Comparison of ENCODE assay signal across 16 mouse cellular contexts in the genomic region with DNA sequence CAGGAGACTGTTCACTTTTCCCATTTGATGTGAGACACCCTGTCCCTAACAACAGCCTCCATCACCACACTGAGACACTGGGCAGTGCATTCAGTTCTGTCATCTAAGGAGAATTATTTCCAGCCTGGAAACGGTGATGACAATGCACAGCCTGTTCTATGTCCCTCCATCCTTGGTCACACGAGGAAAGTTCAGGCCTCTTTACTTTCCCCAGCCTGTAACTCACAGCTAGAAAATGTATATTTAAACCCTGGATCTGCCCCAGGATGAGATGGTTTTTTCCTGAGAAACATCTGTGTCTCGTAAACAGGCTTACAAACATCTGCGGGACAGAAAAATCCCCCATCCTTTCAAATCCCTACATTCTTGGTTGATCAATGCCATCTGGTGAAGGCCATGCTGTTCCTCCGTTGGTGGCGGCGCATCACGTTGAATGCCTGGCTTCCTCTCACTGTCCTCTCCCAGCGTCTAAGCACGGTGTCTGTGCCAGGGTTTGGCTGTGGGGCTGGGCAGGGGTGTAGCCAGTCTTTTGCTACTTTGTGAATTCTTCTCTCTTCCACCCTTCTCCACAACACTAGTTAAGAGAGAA.
DNase-seq lines count a peak whose midpoint lies in the region; ATAC-seq and TF ChIP-seq lines count a peak whose summit lies in the region.
"Had no signal": no experiment of that assay in that cellular context is flagged by ENCODE, and none has a peak within 500 bp of the region (broad histone marks: within the 10 kb centered on the region; RNA-seq: fewer than 3 reads in every experiment).

No protein-coding gene starts in this region.

- 0 out of 2 replicates have a peak, but pooled peaks have one; percentile 15 for ATAC-seq in intestine, embryonic 14.5 days (replicated peaks; ENCODE audit: low FRiP score, low TSS enrichment, low read depth)
- ATAC-seq in intestine, postnatal 0 days = no peak
- ATAC-seq in lung, postnatal 0 days = no peak; the same call in 1 of the 2 replicates
- ATAC-seq in embryonic facial prominence, embryonic 14.5 days (ENCODE audit: low read depth) = peak; percentile 74
- no peak for ATAC-seq in forebrain, embryonic 14.5 days
- ATAC-seq: activated CD4-positive, CD25-positive, alpha-beta regulatory T cell, adult 4 months; forebrain, postnatal 0 days had no signal

- no peak overlapping the region for H3K4me2 ChIP-seq in intestine, embryonic 14.5 days (ENCODE audit: low read length)
- no peak overlapping the region for H3K4me2 ChIP-seq in intestine, postnatal 0 days (replicated peaks; ENCODE audit: low read depth)
- no peak overlapping the region for H3K4me2 ChIP-seq in lung, postnatal 0 days (replicated peaks; ENCODE audit: low read depth, low read length)
- H3K4me2 ChIP-seq in embryonic facial prominence, embryonic 14.5 days (ENCODE audit: low read depth, low read length) = no peak overlapping the region
- H3K4me2 ChIP-seq in forebrain, embryonic 14.5 days (ENCODE audit: low read length) = no peak overlapping the region
- H3K4me2 ChIP-seq: liver, embryonic 11.5 days; midbrain, embryonic 12.5 days; neural tube, embryonic 12.5 days had no signal

- H3K4me3 ChIP-seq in intestine, embryonic 14.5 days (ENCODE audit: low read depth, low read length) = no peak overlapping the region
- no peak overlapping the region for H3K4me3 ChIP-seq in intestine, postnatal 0 days (ENCODE audit: low read depth, low read length)
- H3K4me3 ChIP-seq in lung, postnatal 0 days (ENCODE audit: low read depth, low read length) = no peak overlapping the region
- H3K4me3 ChIP-seq in lung, adult 2 months (replicated peaks; ENCODE audit: extremely low read depth, low read depth, low read length) = no peak overlapping the region
- no peak overlapping the region for H3K4me3 ChIP-seq in embryonic facial prominence, embryonic 14.5 days (ENCODE audit: low read depth, low read length)
- H3K4me3 ChIP-seq in forebrain, embryonic 14.5 days (ENCODE audit: low read depth, low read length) = no peak overlapping the region
- H3K4me3 ChIP-seq: midbrain, embryonic 12.5 days; neural tube, embryonic 12.5 days had no signal

- TF ChIP-seq EP300 in lung, postnatal 0 days (IDR thresholded peaks at IDR 0.05) = no peak

- H3K9ac ChIP-seq in intestine, embryonic 14.5 days (ENCODE audit: low read length) = no peak overlapping the region
- no peak overlapping the region for H3K9ac ChIP-seq in intestine, postnatal 0 days (ENCODE audit: low read depth, low read length)
- no peak overlapping the region for H3K9ac ChIP-seq in lung, postnatal 0 days (replicated peaks; ENCODE audit: low read depth)
- H3K9ac ChIP-seq in embryonic facial prominence, embryonic 14.5 days (ENCODE audit: low read depth, low read length) = no peak overlapping the region
- H3K9ac ChIP-seq in forebrain, embryonic 14.5 days (ENCODE audit: low read length) = no peak overlapping the region
- H3K9ac ChIP-seq: forebrain, postnatal 0 days; midbrain, embryonic 12.5 days; neural tube, embryonic 12.5 days had no signal

- H3K27ac ChIP-seq in intestine, embryonic 14.5 days (ENCODE audit: low read depth) = peak overlapping the region; percentile 79
- no peak overlapping the region for H3K27ac ChIP-seq in intestine, postnatal 0 days (ENCODE audit: low read depth, low read length)
- no peak overlapping the region for H3K27ac ChIP-seq in lung, postnatal 0 days (ENCODE audit: low read length)
- peak overlapping the region; percentile 76 for H3K27ac ChIP-seq in embryonic facial prominence, embryonic 14.5 days (replicated peaks; ENCODE audit: low read depth, low read length)
- H3K27ac ChIP-seq in forebrain, embryonic 14.5 days (ENCODE audit: low read depth, low read length) = no peak overlapping the region
- H3K27ac ChIP-seq: midbrain, embryonic 12.5 days; neural tube, embryonic 12.5 days had no signal

- DNase-seq in intestine, embryonic 14.5 days (ENCODE audit: low spot score) = no peak
- DNase-seq in lung, postnatal 0 days (ENCODE audit: low spot score) = peak; percentile 41
- no peak for DNase-seq in lung, adult 2 months
- DNase-seq in embryonic facial prominence, embryonic 14.5 days (ENCODE audit: low spot score) = peak; percentile 90
- DNase-seq in mesoderm, embryonic 11.5 days (ENCODE audit: low read depth, low spot score) = peak; percentile 44
- DNase-seq in forebrain, embryonic 14.5 days (ENCODE audit: low spot score) = no peak
- DNase-seq in frontal cortex, postnatal 14 days (ENCODE audit: low spot score in 2 of 2) = no peak
- DNase-seq: forebrain, postnatal 0 days; heart, adult 18-20 months; heart, postnatal 14 days; right cerebral cortex, postnatal 14 days had no signal

- no peak for TF ChIP-seq POLR2A in lung, adult 2 months (IDR thresholded peaks at IDR 0.05; ENCODE audit: borderline replicate concordance, extremely low read depth, low read depth, low read length)

- no peaks in the 10 kb centered on the region for H3K27me3 ChIP-seq in intestine, embryonic 14.5 days (replicated peaks; ENCODE audit: control insufficient read depth, insufficient read depth, low read length)
- no peaks in the 10 kb centered on the region for H3K27me3 ChIP-seq in intestine, postnatal 0 days (replicated peaks; ENCODE audit: control insufficient read depth, insufficient read depth, low read length)
- H3K27me3 ChIP-seq in lung, postnatal 0 days (replicated peaks; ENCODE audit: insufficient read depth, low read length) = no peaks in the 10 kb centered on the region
- H3K27me3 ChIP-seq in embryonic facial prominence, embryonic 14.5 days (replicated peaks; ENCODE audit: control insufficient read depth, insufficient read depth, low read length) = no peaks in the 10 kb centered on the region
- H3K27me3 ChIP-seq in forebrain, embryonic 14.5 days (replicated peaks; ENCODE audit: control insufficient read depth, insufficient read depth, low read length) = no peaks in the 10 kb centered on the region; the same call in 1 of the 2 replicates

- H3K36me3 ChIP-seq in intestine, embryonic 14.5 days (ENCODE audit: control insufficient read depth, insufficient read depth, low read length) = no peaks in the 10 kb centered on the region
- H3K36me3 ChIP-seq in intestine, postnatal 0 days (ENCODE audit: control insufficient read depth, insufficient read depth) = no peaks in the 10 kb centered on the region
- no peaks in the 10 kb centered on the region for H3K36me3 ChIP-seq in lung, postnatal 0 days (ENCODE audit: insufficient read depth, low read length)
- H3K36me3 ChIP-seq in embryonic facial prominence, embryonic 14.5 days (ENCODE audit: control insufficient read depth, insufficient read depth, low read length) = no peaks in the 10 kb centered on the region
- no peaks in the 10 kb centered on the region for H3K36me3 ChIP-seq in forebrain, embryonic 14.5 days (ENCODE audit: control insufficient read depth, insufficient read depth, low read length)
- H3K36me3 ChIP-seq: midbrain, embryonic 12.5 days; neural tube, embryonic 12.5 days had no signal

- 40% methylated on average over 10 of the region's 10 CpGs for WGBS in intestine, embryonic 14.5 days
- 59% methylated on average over 10 of the region's 10 CpGs for WGBS in intestine, postnatal 0 days
- 47% methylated on average over 10 of the region's 10 CpGs for WGBS in lung, postnatal 0 days
- 55% methylated on average over 10 of the region's 10 CpGs for WGBS in lung, adult 2 months
- 26% methylated on average over 10 of the region's 10 CpGs for WGBS in embryonic facial prominence, embryonic 14.5 days
- 85% methylated on average over 10 of the region's 10 CpGs for WGBS in forebrain, embryonic 14.5 days

- TF ChIP-seq CTCF in intestine, postnatal 0 days (IDR thresholded peaks at IDR 0.05; ENCODE audit: low read depth) = no peak
- no peak for TF ChIP-seq CTCF in lung, postnatal 0 days (IDR thresholded peaks at IDR 0.05)
- TF ChIP-seq CTCF in lung, adult 2 months (IDR thresholded peaks at IDR 0.05; ENCODE audit: insufficient read depth, low read length) = no peak

- H3K4me1 ChIP-seq in intestine, embryonic 14.5 days (replicated peaks; ENCODE audit: control insufficient read depth, insufficient read depth, low read length) = no peaks in the 10 kb centered on the region
- no peaks in the 10 kb centered on the region for H3K4me1 ChIP-seq in intestine, postnatal 0 days (replicated peaks; ENCODE audit: control insufficient read depth, insufficient read depth, low read length)
- H3K4me1 ChIP-seq in lung, postnatal 0 days (ENCODE audit: insufficient read depth, low read depth, low read length) = no peaks in the 10 kb centered on the region
- H3K4me1 ChIP-seq in lung, adult 2 months (ENCODE audit: control insufficient read depth, insufficient read depth, low read length) = no peaks in the 10 kb centered on the region
- peaks cover 7% of the 10 kb centered on the region for H3K4me1 ChIP-seq in embryonic facial prominence, embryonic 14.5 days (ENCODE audit: control insufficient read depth, insufficient read depth, low read length)
- peaks cover 1% of the 10 kb centered on the region for H3K4me1 ChIP-seq in forebrain, embryonic 14.5 days (ENCODE audit: control insufficient read depth, insufficient read depth, low read length)

- no peaks in the 10 kb centered on the region for H3K9me3 ChIP-seq in intestine, embryonic 14.5 days (ENCODE audit: control insufficient read depth, low read length)
- H3K9me3 ChIP-seq in intestine, postnatal 0 days (ENCODE audit: control insufficient read depth) = no peaks in the 10 kb centered on the region
- no peaks in the 10 kb centered on the region for H3K9me3 ChIP-seq in lung, postnatal 0 days (ENCODE audit: low read length)
- H3K9me3 ChIP-seq in embryonic facial prominence, embryonic 14.5 days (ENCODE audit: control insufficient read depth, low read length) = no peaks in the 10 kb centered on the region
- H3K9me3 ChIP-seq in forebrain, embryonic 14.5 days (replicated peaks; ENCODE audit: control insufficient read depth, low read length) = no peaks in the 10 kb centered on the region
- H3K9me3 ChIP-seq: midbrain, embryonic 12.5 days; neural tube, embryonic 12.5 days had no signal

Comparison
In these comparisons a context has a peak if more than half of its experiments do, and no peak if none do; other contexts are left out.
1. ATAC-seq: peak in intestine, embryonic 14.5 days (single experiment) and embryonic facial prominence, embryonic 14.5 days (single experiment); none in intestine, postnatal 0 days (single experiment), lung, postnatal 0 days (single experiment) and forebrain, embryonic 14.5 days (single experiment).
2. DNase-seq: peak in lung, postnatal 0 days (single experiment), embryonic facial prominence, embryonic 14.5 days (single experiment) and mesoderm, embryonic 11.5 days (single experiment); none in intestine, embryonic 14.5 days (single experiment), lung, adult 2 months (single experiment), forebrain, embryonic 14.5 days (single experiment) and frontal cortex, postnatal 14 days (0 of 2).
3. H3K27ac ChIP-seq: peak in intestine, embryonic 14.5 days (single experiment) and embryonic facial prominence, embryonic 14.5 days (single experiment); none in intestine, postnatal 0 days (single experiment), lung, postnatal 0 days (single experiment) and forebrain, embryonic 14.5 days (single experiment).